Mouse (Mus musculus) intestine, embryonic 16.5 days (tissue): ENCODE data around the gene Stat5a. TPM values are rescaled to one million over a fixed set of nuclear protein-coding genes. Genes with fewer than 3 reads are reported as not detected.

Experiments used
- ATAC-seq: fragments of 200-750 bp; cut with Nextera tagmentation; 2 replicates; pipeline ENCODE4 v1.8.0; 2017; ENCODE audit warnings: moderate TSS enrichment, moderate library complexity
- H3K27ac ChIP-seq: fragments of 300-500 bp; sonication (generic); 2 replicates; pipeline ENCODE4 v1.5.1; 2014; ENCODE audit warnings: mild to moderate bottlenecking, low read length
- H3K27me3 ChIP-seq: fragments of 300-500 bp; sonication (generic); replicated peaks from 2 replicates; pipeline ENCODE4 v1.6.1; 2014; ENCODE audit warnings: low read length, control low read depth, mixed read lengths; ENCODE audit not compliant: control insufficient read depth, insufficient read depth
- H3K36me3 ChIP-seq: fragments of 300-500 bp; sonication (generic); 2 replicates; pipeline ENCODE4 v1.6.1; 2014; ENCODE audit warnings: low read length, control low read depth; ENCODE audit not compliant: control insufficient read depth, insufficient read depth
- H3K4me1 ChIP-seq: fragments of 300-500 bp; sonication (generic); 2 replicates; pipeline ENCODE4 v1.6.1; 2014; ENCODE audit warnings: low read length, control low read depth, mixed read lengths; ENCODE audit not compliant: control insufficient read depth, insufficient read depth
- H3K4me2 ChIP-seq: fragments of 300-500 bp; sonication (generic); 2 replicates; pipeline ENCODE4 v1.6.1; 2014; ENCODE audit warnings: low read depth, low read length, control low read depth
- H3K4me3 ChIP-seq: fragments of 300-500 bp; sonication (generic); 2 replicates; pipeline ENCODE4 v1.5.1; 2014; ENCODE audit warnings: mild to moderate bottlenecking, low read length
- H3K9ac ChIP-seq: fragments of 300-500 bp; sonication (generic); 2 replicates; pipeline ENCODE4 v1.6.1; 2014; ENCODE audit warnings: low read depth, low read length
- H3K9me3 ChIP-seq: fragments of 300-500 bp; sonication (generic); 2 replicates; pipeline ENCODE4 v1.6.1; 2016; ENCODE audit warnings: low read length, control low read depth; ENCODE audit not compliant: control insufficient read depth
- WGBS: fragments of 180-500 bp; shearing (Covaris S2); extraction: QIAGEN DNeasy Blood & Tissue Kit; methylation state at CpG from one replicate; pipeline ENCODE4 v1.1.7; 2014; 5-methylcytosine and 5-hydroxymethylcytosine counted together
- polyA plus RNA-seq: library from polyadenylated mRNA; unstranded; fragments of >200 nt; fragmentation: Nextera tagmentation; extraction: Ambion mirVana; gene quantifications from 2 replicates; pipeline ENCODE4 v1.2.1, GENCODE M21; 2015

Stat5a gene
- polyA plus RNA-seq, 1 experiment from 2014 or later, result 6.2 TPM

DNA sequence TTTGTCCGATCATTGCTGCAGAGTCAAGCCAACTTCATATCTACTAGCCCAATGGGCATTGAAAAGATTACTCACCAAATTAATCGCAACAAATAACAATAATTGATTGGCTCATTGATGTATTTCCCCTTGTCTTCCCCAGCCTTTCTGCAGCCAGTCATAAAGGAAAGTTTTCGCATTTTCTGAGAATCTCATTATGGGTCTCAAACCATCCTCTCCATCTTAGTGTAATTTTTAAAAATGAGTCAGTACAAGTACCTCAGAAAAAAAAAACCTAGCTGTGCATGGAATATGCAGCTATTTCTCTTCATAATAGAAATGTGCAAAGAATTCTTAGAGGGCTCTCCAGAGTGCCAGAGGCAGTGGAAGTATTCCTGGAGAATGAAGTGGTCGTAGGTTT, 15.0 kb upstream of the Stat5a start:
- no peak overlapping the region for H3K4me3 ChIP-seq
- H3K9me3 ChIP-seq, result no peaks in the 10 kb centered on the region
- H3K4me1 ChIP-seq, result peaks cover 7% of the 10 kb centered on the region
- H3K4me2 ChIP-seq, result no peak overlapping the region
- no peak overlapping the region for H3K27ac ChIP-seq
- 88% methylated on average over 4 of the region's 4 CpGs for WGBS
- ATAC-seq, result no peak
- H3K9ac ChIP-seq, result no peak overlapping the region
- no peaks in the 10 kb centered on the region for H3K36me3 ChIP-seq
- H3K27me3 ChIP-seq, result no peaks in the 10 kb centered on the region

DNA sequence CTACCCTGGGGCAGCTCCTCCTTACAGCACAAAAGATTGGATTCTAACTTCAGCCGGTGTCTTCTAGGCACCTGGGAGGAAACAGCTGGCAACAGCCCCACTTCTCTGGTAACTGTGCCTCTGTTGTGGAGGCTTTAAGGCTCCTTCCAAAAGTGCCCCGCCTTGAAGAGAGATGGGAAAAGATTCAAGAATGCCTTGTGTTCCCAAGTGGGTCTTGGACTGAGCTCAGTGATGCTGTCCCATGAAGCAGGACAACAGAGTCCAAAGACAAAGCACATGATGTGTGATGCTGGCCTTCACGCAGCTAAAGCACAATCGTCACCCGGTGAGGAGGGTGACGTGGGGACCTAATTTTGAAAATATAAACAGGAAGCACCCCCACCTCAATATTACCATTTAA, 13.4 kb upstream of the Stat5a start:
- no peak overlapping the region for H3K4me2 ChIP-seq
- no peak for ATAC-seq
- H3K9ac ChIP-seq, result no peak overlapping the region
- peaks cover 11% of the 10 kb centered on the region for H3K4me1 ChIP-seq
- H3K4me3 ChIP-seq, result no peak overlapping the region
- H3K27me3 ChIP-seq, result no peaks in the 10 kb centered on the region
- H3K27ac ChIP-seq, result no peak overlapping the region
- WGBS, result 84% methylated on average over 6 of the region's 6 CpGs
- no peaks in the 10 kb centered on the region for H3K9me3 ChIP-seq
- H3K36me3 ChIP-seq, result no peaks in the 10 kb centered on the region

DNA sequence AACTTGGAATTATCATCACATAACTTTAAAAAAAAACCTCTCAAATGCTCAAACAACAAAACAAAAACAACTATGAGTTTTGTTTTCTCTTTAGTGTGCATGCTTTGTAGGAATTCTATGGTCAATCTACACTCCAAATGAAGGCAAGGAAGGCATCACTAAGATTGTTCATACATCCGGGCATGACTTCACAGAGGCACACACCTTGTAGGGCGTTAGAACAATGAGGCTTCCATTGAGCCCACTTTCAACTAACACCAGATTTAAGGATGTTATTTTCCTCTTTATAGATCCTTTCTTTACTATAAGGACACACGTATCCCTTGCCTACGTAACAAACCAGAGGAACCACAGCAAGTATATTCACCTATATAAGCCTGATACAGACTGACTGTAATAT, 11.6 kb upstream of the Stat5a start:
- ATAC-seq, result no peak
- 94% methylated on average over 4 of the region's 4 CpGs for WGBS
- H3K4me3 ChIP-seq, result no peak overlapping the region

DNA sequence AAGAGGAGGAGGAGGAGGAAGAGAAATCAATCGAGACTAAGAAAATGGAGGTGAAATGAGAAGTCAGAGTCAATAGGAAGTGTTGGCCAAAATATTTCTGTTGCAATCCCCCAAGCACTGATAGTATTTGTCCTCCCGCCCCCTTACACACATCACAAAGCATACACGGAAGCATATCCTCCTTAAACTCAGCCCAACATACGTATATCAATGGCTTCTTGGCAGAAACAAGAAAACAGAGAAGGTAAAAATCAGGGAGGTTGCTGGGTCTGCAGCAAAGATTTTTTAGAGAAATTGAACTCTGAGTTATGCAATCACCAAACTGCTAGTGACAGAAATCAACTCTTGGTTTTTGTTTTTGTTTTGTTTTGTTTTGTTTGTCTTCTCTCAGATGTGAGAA, 11.1 kb upstream of the Stat5a start:
- no peak overlapping the region for H3K27ac ChIP-seq
- H3K4me3 ChIP-seq, result no peak overlapping the region
- no peaks in the 10 kb centered on the region for H3K27me3 ChIP-seq
- 63% methylated on average over 4 of the region's 4 CpGs for WGBS
- H3K4me1 ChIP-seq, result peaks cover 16% of the 10 kb centered on the region
- no peak overlapping the region for H3K4me2 ChIP-seq
- ATAC-seq, result no peak
- no peaks in the 10 kb centered on the region for H3K9me3 ChIP-seq
- H3K9ac ChIP-seq, result no peak overlapping the region
- H3K36me3 ChIP-seq, result no peaks in the 10 kb centered on the region

More for the DNA sequence above, 11.6 kb upstream of the Stat5a start:
- Histone ChIP-seq H3K27ac (no peak overlapping the region), H3K27me3 (no peaks in the 10 kb centered on the region), H3K9me3 (no peaks in the 10 kb centered on the region), H3K4me2 (no peak overlapping the region), H3K36me3 (no peaks in the 10 kb centered on the region), H3K4me1 (peaks cover 16% of the 10 kb centered on the region), H3K9ac (no peak overlapping the region)

DNA sequence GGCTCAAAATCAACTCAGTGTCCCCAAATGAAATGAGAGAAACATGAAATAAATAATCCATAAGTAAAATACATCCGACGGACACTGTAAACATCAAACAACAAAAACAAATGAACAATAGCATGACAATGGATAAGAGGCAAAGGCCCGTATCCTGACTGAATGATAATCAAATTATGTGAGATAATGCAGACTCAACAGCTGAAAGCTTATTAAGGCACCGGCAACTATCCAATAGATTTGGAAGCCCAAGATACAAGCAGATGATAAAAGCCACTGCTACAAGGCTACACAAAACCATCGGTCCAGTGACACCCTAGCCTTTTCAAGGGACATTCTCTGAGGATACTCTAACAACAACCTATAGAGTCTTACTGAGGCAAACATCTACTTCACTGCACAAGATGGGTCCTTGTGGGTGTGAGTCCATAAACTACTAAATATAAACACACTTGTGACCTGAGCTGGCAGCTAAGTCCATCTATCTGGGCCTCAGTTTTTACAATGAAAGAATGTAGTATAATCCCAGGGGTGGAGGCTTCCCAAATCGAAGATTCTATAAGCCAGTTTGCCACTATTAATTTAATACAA, 10.3 kb upstream of the Stat5a start:
- peaks cover 16% of the 10 kb centered on the region for H3K4me1 ChIP-seq
- H3K27ac ChIP-seq, result no peak overlapping the region
- H3K9me3 ChIP-seq, result no peaks in the 10 kb centered on the region
- ATAC-seq, result no peak
- H3K4me3 ChIP-seq, result peak overlapping the region; percentile 73
- H3K9ac ChIP-seq, result peak overlapping the region; percentile 91; the same call in 1 of the 2 replicates
- no peaks in the 10 kb centered on the region for H3K27me3 ChIP-seq
- WGBS, result 66% methylated on average over 6 of the region's 6 CpGs
- H3K4me2 ChIP-seq, result peak overlapping the region; percentile 87
- H3K36me3 ChIP-seq, result no peaks in the 10 kb centered on the region

DNA sequence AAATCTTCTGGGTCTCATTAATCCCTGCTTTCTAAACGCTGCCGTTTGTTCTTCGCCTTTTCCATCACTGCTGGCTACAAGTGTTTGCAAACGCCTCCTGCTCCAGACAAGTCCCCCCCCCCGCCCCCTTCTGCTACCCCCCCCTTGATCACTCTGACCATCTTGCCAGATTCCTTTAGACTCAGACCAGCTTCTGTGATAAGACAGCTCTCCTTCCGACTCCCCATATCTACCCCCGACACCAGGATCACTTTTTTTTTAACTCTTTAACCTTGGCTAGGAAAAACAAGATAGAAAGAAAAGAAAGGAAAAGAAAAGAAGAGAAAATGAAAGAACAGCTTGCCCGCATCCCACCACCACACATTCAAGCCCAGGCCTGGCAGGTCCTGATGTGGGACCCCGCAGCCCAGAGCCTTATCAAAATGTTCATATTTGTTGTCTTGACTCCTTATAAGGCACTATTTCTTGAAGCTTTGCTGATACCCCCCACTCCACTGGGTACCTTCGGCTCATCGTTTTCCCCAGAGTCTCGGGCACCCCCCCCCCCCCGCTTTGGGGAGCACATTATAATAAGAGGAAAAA, 9.6 kb upstream of the Stat5a start:
- Histone ChIP-seq H3K27me3 (no peaks in the 10 kb centered on the region), H3K9me3 (no peaks in the 10 kb centered on the region), H3K9ac (peak overlapping the region; percentile 91), H3K4me1 (peaks cover 19% of the 10 kb centered on the region), H3K4me2 (peak overlapping the region; percentile 87), H3K36me3 (no peaks in the 10 kb centered on the region), H3K27ac (peak overlapping the region; percentile 91), H3K4me3 (peak overlapping the region; percentile 73)
- WGBS, result 3% methylated on average over 13 of the region's 13 CpGs
- ATAC-seq, result peak; percentile 0; the same call in 1 of the 2 replicates

DNA sequence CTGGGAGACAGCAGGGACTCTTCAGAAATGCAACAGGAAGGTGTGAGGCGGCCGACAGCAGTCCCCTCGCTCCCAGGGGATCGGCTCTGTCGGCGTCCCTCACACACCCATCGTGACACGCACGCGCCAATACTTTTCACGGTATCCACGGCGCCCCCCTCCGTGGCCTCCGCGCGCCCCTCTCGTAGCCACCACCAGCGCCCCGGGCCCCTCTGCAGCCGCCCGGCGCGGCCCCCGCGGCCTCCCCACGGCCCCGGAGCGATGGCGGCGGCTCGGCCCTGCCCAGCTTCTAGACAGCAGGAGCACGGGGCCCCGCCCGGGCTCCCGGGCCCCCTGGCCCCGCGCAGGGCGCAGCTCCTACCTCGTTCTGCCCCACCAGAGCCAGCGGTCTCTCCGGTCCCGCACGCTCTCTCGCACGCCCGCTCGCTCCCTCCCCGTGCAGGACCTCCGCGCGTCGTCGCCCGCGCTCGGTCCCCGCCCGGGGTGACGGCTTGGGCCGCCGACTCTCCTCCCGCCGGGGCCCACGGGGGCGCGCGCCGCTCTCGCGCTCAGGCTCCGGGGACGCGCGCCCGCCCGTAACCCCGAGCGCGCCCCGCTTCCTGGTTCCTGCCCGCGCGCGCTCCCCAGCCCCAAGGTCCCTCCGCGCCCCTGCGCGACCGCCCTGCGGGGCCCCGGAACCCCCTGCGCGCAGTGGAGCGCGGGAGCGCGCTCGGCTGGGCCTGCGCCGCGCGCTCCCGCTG, 8.9 kb upstream of the Stat5a start, which contains the start of gene Stat5b:
Stat5b (minus strand) TSS at position 687 of the 740 bp plus-strand sequence.
- WGBS, result under 1% methylated on average over 98 of the region's 104 CpGs
- no peaks in the 10 kb centered on the region for H3K9me3 ChIP-seq

DNA sequence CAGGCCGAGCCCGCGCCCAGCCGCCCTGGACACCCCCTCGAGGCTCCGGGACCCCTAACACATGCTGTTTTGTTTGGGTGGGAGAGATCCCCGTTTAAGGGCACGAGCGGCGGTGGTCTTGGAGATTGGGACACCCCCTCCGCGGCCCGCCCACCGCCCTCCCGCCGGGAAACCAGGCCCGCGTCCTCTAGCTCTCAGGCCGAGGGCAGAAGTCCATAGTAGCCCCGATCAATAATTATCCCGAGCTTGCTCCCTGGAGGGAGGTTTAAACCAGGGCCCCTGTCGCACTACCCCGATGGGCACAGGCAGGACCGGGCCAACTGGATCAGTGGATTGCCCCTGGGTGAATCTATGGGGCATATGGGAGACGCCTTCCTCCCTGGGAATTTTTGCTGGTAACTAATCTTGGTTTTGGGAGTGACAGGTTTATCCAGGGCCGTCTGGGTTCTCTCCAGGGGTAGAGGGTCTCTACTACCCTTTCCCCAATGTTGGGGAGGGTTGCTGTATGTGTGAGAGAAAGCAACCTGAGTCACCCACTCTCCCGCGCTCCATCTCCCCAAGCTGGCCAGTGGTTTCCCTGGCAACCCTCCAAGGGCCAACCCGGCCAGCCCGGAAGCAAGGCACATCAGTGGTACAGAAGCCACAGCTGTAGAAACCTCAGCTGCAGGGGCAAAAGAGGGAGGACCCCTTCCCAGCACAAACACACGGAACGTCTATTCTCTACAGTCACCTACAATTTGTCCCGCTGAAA, 8.2 kb upstream of the Stat5a start:
- H3K9ac ChIP-seq, result peak overlapping the region; percentile 91
- H3K4me1 ChIP-seq, result peaks cover 19% of the 10 kb centered on the region
- no peaks in the 10 kb centered on the region for H3K36me3 ChIP-seq
- ATAC-seq, result peak; percentile 73
- WGBS, result 2% methylated on average over 33 of the region's 33 CpGs
- no peaks in the 10 kb centered on the region for H3K27me3 ChIP-seq
- peak overlapping the region; percentile 87 for H3K4me2 ChIP-seq
- peak overlapping the region; percentile 73 for H3K4me3 ChIP-seq
- H3K27ac ChIP-seq, result peak overlapping the region; percentile 91
- H3K9me3 ChIP-seq, result no peaks in the 10 kb centered on the region

More for the DNA sequence above, 8.9 kb upstream of the Stat5a start, which contains the start of gene Stat5b:
- peak within 1 kb of the TSS; percentile 91 for H3K9ac ChIP-seq
- peak within 1 kb of the TSS; percentile 73 for H3K4me3 ChIP-seq
- peak within 1 kb of the TSS; percentile 87 for H3K4me2 ChIP-seq
- peak; percentile 89 for ATAC-seq
- no peaks in the 10 kb centered on the region for H3K36me3 ChIP-seq
- peak within 1 kb of the TSS; percentile 91 for H3K27ac ChIP-seq
- no peaks in the 10 kb centered on the region for H3K27me3 ChIP-seq
- peaks cover 19% of the 10 kb centered on the region for H3K4me1 ChIP-seq

DNA sequence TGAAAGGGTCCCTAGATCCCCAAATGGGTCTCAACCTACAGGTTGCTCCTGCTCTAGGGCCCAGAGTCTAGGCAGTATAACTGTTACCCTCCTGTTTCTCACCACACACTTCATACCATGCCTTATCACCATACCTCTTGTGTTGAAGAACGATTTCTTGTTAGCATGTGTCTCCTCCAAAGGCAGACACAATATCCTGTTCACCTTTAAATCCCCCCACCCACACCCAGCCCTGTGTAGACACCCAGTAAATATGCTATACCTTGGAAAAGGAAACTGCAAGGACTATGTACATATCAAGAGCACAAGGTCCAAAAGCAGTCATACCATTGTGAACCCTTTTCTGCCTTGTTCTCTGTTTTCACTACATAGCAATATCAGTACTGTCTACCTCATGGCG, 7.1 kb upstream of the Stat5a start:
- WGBS, result 78% methylated on average over 2 of the region's 2 CpGs
- no peak for ATAC-seq
- H3K4me2 ChIP-seq, result no peak overlapping the region

More for the DNA sequence above, 7.1 kb upstream of the Stat5a start:
- Histone ChIP-seq H3K4me3 (no peak overlapping the region), H3K27ac (no peak overlapping the region), H3K4me1 (peaks cover 19% of the 10 kb centered on the region), H3K9ac (no peak overlapping the region), H3K36me3 (no peaks in the 10 kb centered on the region), H3K9me3 (no peaks in the 10 kb centered on the region), H3K27me3 (no peaks in the 10 kb centered on the region)
